Mouse (Mus musculus) cerebellum, adult 2 months (tissue): ENCODE data around the gene Ms4a3.

ENCODE experiments used
- CTCF ChIP-seq: fragments of 200-500 bp; IDR thresholded peaks from 2 replicates; pipeline ENCODE4 v1.5.1; 2011; ENCODE audit warnings: low read depth, mild to moderate bottlenecking, control low read depth, low read length, moderate library complexity, borderline replicate concordance; ENCODE audit not compliant: insufficient read depth
- POLR2A ChIP-seq: fragments of 200-500 bp; IDR thresholded peaks from 2 replicates; pipeline ENCODE4 v1.6.1; 2011; ENCODE audit warnings: low read length, control low read depth, borderline replicate concordance; ENCODE audit not compliant: insufficient read depth

DNA sequence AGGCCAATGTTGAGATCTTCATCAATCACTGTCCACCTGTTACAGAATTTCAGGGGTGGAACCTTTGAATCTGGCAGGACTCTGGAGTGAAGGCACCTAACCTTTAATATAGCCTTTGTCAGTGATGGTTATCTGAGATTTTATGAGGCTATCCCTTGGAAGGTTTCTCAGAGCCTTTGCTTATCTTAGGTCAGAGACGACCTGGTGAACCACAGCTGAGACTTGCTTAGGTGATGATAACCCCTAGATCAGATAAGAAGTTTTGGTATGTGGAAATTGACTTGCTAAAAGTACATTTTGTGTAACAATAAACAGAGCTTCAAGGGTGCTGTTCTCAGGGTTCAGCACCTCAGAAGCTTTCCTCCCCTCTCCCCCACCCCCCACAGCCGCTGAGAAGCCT lies 28.4 kb downstream of the Ms4a3 start:
- TF ChIP-seq CTCF (no peak), POLR2A (no peak)
